Mouse (Mus musculus) adrenal gland (tissue): ENCODE results near the gene Rgs14.

Experiments
- intact Hi-C: fragments of 180-260 bp; cut with DNase I; formaldehyde crosslinking; loops from one replicate; pipeline ENCODE4 v1.15.1; 2025
- long read RNA-seq, 2 experiments: library from polyadenylated mRNA; unstranded; transcript quantifications; one replicate each; pipeline ENCODE4 v2.0.0; 2020; ENCODE audit warnings: borderline replicate concordance in 1 of 2; ENCODE audit not compliant: insufficient replicate concordance in 1 of 2

Gene Rgs14
- long read RNA-seq, experiment 1: 0 reads
- long read RNA-seq, experiment 2: 0 reads

GRCm38 (mm10) chr13:55369531-55370114 lies at the start of gene Rgs14:
Rgs14 (plus strand) TSS chr13:55369732.
- intact Hi-C loops: no loop called here

GRCm38 (mm10) chr13:55319931-55320533 lies 49.5 kb upstream of the Rgs14 start, which contains the start of gene Prelid1:
Prelid1 (plus strand) TSS chr13:55320500.
- intact Hi-C loops: no loop called here

GRCm38 (mm10) chr13:55321434-55322129 lies 48.0 kb upstream of the Rgs14 start, which contains the start of gene Rab24:
Rab24 (minus strand) TSS chr13:55321946.
- intact Hi-C loops: no loop called here

GRCm38 (mm10) chr13:55322130-55322825 lies 47.3 kb upstream of the Rgs14 start:
- intact Hi-C loops: no loop called here

GRCm38 (mm10) chr13:55325596-55325995 lies 43.9 kb upstream of the Rgs14 start:
- intact Hi-C loops: loop anchor here (5.0 kb wide), 1 partner anchor 37 kb away; the partner anchor contains the start of gene Lman2

- intact Hi-C loops: loop anchor here (5.0 kb wide), 1 partner anchor 35 kb away; the partner anchor contains the start of gene Lman2
Measured at GRCm38 (mm10) chr13:55327169-55327568, 42.4 kb upstream of the Rgs14 start.

- intact Hi-C loops: loop anchor here (5.0 kb wide), 1 partner anchor 35 kb away; the partner anchor contains the start of gene Lman2
Measured at GRCm38 (mm10) chr13:55327633-55328032, 41.9 kb upstream of the Rgs14 start.

GRCm38 (mm10) chr13:55328171-55328570 lies 41.4 kb upstream of the Rgs14 start:
- intact Hi-C loops: loop anchor here (5.0 kb wide), 1 partner anchor 34 kb away; the partner anchor contains the start of gene Lman2

- intact Hi-C loops: loop anchor here (5.0 kb wide), 1 partner anchor 34 kb away; the partner anchor contains the start of gene Lman2
Measured at GRCm38 (mm10) chr13:55328641-55329040, 40.9 kb upstream of the Rgs14 start.

- intact Hi-C loops: loop anchor here (5.0 kb wide), 1 partner anchor 33 kb away; the partner anchor contains the start of gene Lman2
Measured at GRCm38 (mm10) chr13:55329109-55329682, 40.3 kb upstream of the Rgs14 start.

- intact Hi-C loops: loop anchor here (5.0 kb wide), 1 partner anchor 32 kb away; the partner anchor contains the start of gene Lman2
Measured at GRCm38 (mm10) chr13:55329683-55330566, 39.6 kb upstream of the Rgs14 start, which contains the start of gene Mxd3. Mxd3 (minus strand) TSS chr13:55329823.

- intact Hi-C loops: no loop called here
Measured at GRCm38 (mm10) chr13:55330567-55331400, 38.7 kb upstream of the Rgs14 start.

GRCm38 (mm10) chr13:55332331-55332730 lies 37.2 kb upstream of the Rgs14 start:
- intact Hi-C loops: no loop called here

GRCm38 (mm10) chr13:55335701-55336100 lies 33.8 kb upstream of the Rgs14 start:
- intact Hi-C loops: loop anchor here (5.0 kb wide), 1 partner anchor 42 kb away; no protein-coding TSS in a partner anchor

GRCm38 (mm10) chr13:55337341-55337975 lies 32.1 kb upstream of the Rgs14 start:
- intact Hi-C loops: loop anchor here (5.0 kb wide), 1 partner anchor 40 kb away; no protein-coding TSS in a partner anchor

GRCm38 (mm10) chr13:55338131-55339054 lies 31.1 kb upstream of the Rgs14 start:
- intact Hi-C loops: loop anchor here (5.0 kb wide), 1 partner anchor 39 kb away; no protein-coding TSS in a partner anchor

- intact Hi-C loops: loop anchor here (5.0 kb wide), 1 partner anchor 38 kb away; no protein-coding TSS in a partner anchor
Measured at GRCm38 (mm10) chr13:55339259-55339658, 30.3 kb upstream of the Rgs14 start.
